Mouse (Mus musculus): ENCODE measurements around the gene Dchs1. TPM values are rescaled to one million over a fixed set of nuclear protein-coding genes. Genes with fewer than 3 reads are reported as not detected.

Dchs1 gene
- polyA plus RNA-seq (2015; fragmentation: Nextera tagmentation; extraction: Ambion mirVana), result 0.73 and 0.74 TPM in 2 replicates

DNA sequence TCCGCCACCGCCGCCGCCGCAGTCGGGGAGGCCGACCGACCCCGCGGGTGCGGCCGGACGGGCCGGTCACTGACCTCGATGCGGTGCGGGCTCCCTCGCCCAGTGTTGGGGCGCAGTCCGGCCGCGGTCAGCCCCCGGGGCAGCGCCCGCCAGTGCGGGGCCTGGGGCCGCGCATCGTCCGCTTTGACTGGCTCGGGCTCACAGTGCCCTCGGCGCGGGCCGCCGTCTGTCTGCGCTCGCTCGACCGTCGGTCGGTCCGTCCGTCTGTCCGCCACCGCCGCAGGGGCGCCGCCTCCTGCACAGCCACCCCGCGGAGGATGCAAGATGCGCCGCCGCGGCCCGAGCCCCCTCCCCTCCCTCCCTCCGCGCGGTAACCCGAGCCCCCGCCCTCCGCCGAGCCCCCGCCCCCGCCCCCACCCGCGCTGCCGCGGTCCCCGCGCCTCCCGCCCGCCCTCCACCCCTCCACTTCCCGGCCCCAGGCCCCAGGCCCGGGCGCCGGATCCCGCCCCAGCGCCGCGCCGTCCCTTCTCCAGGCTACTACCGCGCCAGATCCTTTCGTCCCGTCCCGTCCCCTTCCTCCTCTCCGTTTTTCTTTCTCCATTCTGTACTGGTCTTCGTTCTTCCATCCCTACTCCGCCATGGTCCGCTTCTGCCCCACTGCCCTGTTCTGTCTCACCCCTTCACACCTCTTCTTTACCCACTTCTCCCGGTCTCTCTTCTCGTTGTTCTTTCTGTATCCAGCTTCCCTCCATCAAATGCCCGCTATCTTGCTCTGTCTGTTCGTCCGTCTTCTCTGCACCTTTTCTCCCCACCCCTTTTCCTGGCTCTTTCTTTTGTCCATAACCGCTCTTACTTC is at the start of gene Dchs1:
TSS of gene Dchs1 (minus strand) at position 370 of the 856 bp plus-strand sequence.
- Histone ChIP-seq H3K27ac (no peak within 1 kb of the TSS; the same call in 1 of the 2 replicates), H3K4me1 (replicated peaks) (no peaks in the 10 kb centered on the region), H3K4me2 (peak within 1 kb of the TSS; percentile 52), H3K36me3 (no peaks in the 10 kb centered on the region), H3K9ac (peak within 1 kb of the TSS; percentile 63), H3K9me3 (replicated peaks) (no peaks in the 10 kb centered on the region), H3K4me3 (replicated peaks) (peak within 1 kb of the TSS; percentile 52), H3K27me3 (peaks cover 90% of the 10 kb centered on the region)
- WGBS (ENCODE audit: insufficient replicate concordance), result under 1% methylated on average over 55 of the region's 97 CpGs
- DNase-seq (no peak), ATAC-seq (ENCODE audit: low read depth) (peak; percentile 45)

DNA sequence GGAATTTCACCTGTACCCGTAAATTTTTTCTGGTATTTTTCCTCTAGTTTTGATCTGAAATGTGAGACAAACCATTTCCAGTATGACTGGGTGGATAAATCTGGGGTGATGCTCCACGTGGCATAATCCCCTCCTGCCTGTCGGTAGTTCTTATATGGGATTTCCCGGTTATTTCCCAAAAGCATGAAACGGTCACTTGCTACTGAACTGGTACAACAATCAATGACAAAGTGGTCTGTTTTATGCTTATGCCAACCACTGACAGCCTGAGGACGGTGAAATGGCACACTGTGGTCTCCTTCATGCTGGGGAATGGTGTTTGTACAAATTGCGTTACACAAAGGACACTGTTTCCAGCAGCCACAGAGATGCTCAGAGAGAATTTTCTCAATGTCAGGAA is 36.8 kb upstream of the Dchs1 start:
- WGBS (ENCODE audit: insufficient replicate concordance), result 57% methylated on average over 7 of the region's 7 CpGs
- H3K4me1 ChIP-seq (replicated peaks), result no peaks in the 10 kb centered on the region
- H3K4me3 ChIP-seq (replicated peaks), result no peak overlapping the region
- no peaks in the 10 kb centered on the region for H3K9me3 ChIP-seq (replicated peaks)
- H3K4me2 ChIP-seq, result no peak overlapping the region
- H3K27ac ChIP-seq, result no peak overlapping the region
- H3K27me3 ChIP-seq, result no peaks in the 10 kb centered on the region
- DNase-seq (no peak), ATAC-seq (ENCODE audit: low read depth) (no peak)
- no peak overlapping the region for H3K9ac ChIP-seq
- H3K36me3 ChIP-seq, result no peaks in the 10 kb centered on the region

DNA sequence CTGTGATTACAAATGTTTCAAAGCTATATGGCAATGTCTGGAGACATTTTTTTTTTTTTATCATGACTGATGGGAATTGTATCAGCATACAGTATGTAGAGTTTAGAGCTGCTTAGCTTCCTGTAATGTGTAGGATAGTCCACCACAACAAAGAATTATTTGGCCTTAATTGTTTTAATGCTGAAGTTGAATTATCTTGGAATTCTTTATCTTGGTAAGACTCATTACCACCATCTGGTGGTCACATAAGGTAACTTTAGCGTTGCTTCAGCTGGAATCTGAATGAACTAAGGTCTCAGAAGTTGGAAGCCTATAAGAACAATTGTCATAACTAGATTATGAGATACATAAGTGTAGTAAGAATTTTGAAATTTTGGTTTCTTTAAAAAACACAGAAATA is 31.0 kb upstream of the Dchs1 start:
- Histone ChIP-seq H3K27me3 (no peaks in the 10 kb centered on the region), H3K27ac (no peak overlapping the region), H3K4me3 (replicated peaks) (no peak overlapping the region), H3K9ac (no peak overlapping the region), H3K9me3 (replicated peaks) (no peaks in the 10 kb centered on the region), H3K36me3 (no peaks in the 10 kb centered on the region), H3K4me1 (replicated peaks) (no peaks in the 10 kb centered on the region), H3K4me2 (no peak overlapping the region)
- DNase-seq, result no peak
- no peak for ATAC-seq (ENCODE audit: low read depth)
- 0% methylated on average over 1 of the region's 1 CpGs for WGBS (ENCODE audit: insufficient replicate concordance)

DNA sequence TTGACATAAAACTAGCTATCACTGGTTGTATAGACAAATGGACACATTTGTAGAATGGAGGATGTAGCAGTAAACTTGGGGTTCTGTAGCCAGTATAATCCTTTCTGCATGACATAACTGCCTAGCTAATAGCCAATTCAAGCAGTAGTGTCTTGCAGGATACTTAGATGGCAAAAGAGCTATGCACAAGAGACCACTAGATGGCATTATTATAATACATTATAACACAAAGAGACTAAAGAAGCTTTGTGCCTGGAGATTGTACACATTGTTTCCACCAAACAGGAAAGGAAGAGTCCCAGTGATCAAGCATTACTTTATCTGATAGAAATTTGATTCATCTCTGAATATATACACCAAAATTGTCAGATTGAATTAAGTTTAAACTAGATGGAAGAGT is 29.3 kb upstream of the Dchs1 start:
- Histone ChIP-seq H3K27me3 (no peaks in the 10 kb centered on the region), H3K9me3 (replicated peaks) (no peaks in the 10 kb centered on the region), H3K4me1 (replicated peaks) (peaks cover 3% of the 10 kb centered on the region), H3K9ac (no peak overlapping the region), H3K4me2 (no peak overlapping the region), H3K27ac (no peak overlapping the region), H3K36me3 (no peaks in the 10 kb centered on the region), H3K4me3 (replicated peaks) (no peak overlapping the region)
- DNase-seq (no peak), ATAC-seq (ENCODE audit: low read depth) (no peak)

DNA sequence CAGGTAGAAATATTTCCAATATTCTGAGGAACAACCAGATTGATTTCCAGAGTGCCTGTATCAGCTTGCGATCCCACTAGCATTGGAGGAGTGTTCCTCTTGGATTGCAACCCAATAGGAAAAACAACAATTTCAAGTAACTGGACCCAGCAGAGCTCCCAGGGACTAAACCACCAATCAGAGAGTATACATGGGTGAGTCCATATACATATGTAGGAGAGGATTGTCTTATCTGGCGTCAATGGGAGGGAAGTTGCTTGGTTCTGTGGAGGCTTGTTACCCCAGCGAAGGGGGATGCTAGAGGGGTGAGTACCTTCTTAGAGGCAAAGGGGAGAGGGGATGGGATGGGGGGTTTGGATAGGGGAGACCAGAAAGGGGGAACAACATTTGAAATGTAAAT is 25.9 kb upstream of the Dchs1 start:
- Histone ChIP-seq H3K9ac (no peak overlapping the region), H3K4me1 (replicated peaks) (peaks cover 26% of the 10 kb centered on the region), H3K27ac (no peak overlapping the region), H3K27me3 (no peaks in the 10 kb centered on the region), H3K4me2 (no peak overlapping the region), H3K36me3 (peaks cover 16% of the 10 kb centered on the region), H3K4me3 (replicated peaks) (no peak overlapping the region), H3K9me3 (replicated peaks) (no peaks in the 10 kb centered on the region)
- no peak for ATAC-seq (ENCODE audit: low read depth)
- WGBS (ENCODE audit: insufficient replicate concordance), result 66% methylated on average over 3 of the region's 3 CpGs
- DNase-seq, result no peak

DNA sequence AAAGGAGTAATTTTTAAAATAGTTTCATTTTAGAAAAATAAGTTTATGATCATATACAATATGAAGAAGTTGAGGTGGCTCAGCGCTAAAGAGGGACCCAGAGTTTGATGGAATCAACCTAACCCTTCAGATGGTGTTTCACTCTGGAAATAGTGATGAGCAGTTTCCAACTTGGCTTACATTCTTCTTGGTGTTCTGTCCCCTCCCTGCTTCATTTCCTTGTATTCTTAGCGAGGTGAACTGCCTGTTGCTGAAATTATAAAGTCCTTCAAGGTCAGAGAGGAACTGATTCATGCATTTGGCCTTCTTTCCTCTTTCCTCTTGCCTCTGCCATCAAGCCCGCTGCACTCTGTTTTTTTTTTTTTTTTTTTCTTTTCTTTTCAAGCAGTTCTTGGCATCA is 25.1 kb upstream of the Dchs1 start:
- H3K9ac ChIP-seq, result no peak overlapping the region
- 51% methylated on average over 3 of the region's 3 CpGs for WGBS (ENCODE audit: insufficient replicate concordance)
- no peak for ATAC-seq (ENCODE audit: low read depth)

DNA sequence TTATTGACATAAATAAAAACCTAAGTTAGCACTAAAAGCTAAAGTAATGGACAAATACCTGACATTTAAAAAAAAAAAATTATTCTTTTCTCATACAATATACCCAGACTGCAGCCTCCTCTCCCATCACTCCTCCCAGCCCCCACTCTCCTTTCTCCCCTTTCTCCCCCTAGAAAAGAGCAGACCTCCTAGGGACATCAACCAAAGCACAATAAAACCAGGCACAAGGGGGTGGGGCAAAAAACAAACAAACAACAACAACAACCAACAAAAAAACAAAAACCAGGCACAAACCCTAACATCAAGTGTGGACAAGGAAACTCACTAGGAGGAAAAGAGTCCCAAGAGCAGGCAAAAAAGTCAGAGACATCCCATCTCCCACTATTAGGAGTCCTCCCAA is 24.1 kb upstream of the Dchs1 start:
- DNase-seq (no peak), ATAC-seq (ENCODE audit: low read depth) (no peak)
- H3K36me3 ChIP-seq, result peaks cover 27% of the 10 kb centered on the region
- H3K9ac ChIP-seq, result peak overlapping the region; percentile 33; the same call in 1 of the 2 replicates
- no peak overlapping the region for H3K27ac ChIP-seq
- no peaks in the 10 kb centered on the region for H3K27me3 ChIP-seq
- peak overlapping the region; percentile 51 for H3K4me2 ChIP-seq
- peak overlapping the region; percentile 29 for H3K4me3 ChIP-seq (replicated peaks)
- peaks cover 27% of the 10 kb centered on the region for H3K4me1 ChIP-seq (replicated peaks)
- H3K9me3 ChIP-seq (replicated peaks), result no peaks in the 10 kb centered on the region

More for the DNA sequence above, 25.1 kb upstream of the Dchs1 start:
- Histone ChIP-seq H3K9me3 (replicated peaks) (no peaks in the 10 kb centered on the region), H3K4me1 (replicated peaks) (peaks cover 27% of the 10 kb centered on the region), H3K4me3 (replicated peaks) (no peak overlapping the region), H3K36me3 (peaks cover 23% of the 10 kb centered on the region), H3K27ac (no peak overlapping the region), H3K4me2 (no peak overlapping the region), H3K27me3 (no peaks in the 10 kb centered on the region)
- no peak for DNase-seq

DNA sequence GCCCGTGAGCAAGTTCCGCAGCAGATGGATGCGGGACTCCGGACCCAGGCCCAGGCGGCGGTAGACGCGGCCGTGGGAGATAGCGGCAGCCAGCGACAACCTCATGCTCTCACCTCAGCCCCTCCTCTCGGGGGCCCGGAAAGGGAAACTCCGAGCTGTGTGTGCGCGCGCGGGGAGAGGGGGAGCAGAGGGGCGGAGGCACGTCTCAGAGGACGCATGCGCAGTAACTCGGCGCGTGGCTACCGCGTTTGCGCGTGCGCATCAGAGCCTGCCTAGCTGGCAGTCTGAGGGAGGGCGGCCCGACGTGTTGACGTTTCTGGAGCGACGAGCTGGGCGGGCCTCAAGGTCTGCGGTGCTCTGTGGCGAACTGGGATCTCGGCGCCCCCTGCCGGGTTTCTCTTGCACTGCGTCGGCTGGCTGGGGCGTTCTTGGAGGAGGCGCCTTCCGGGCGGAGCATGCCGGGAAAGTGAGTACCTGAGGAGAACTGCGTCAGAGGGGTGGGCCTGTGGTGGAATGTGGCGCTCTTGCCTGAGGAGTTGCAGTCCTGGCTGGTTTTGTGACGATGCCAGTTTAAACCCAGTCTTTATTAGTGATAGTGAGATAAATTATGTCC is 23.5 kb upstream of the Dchs1 start, which contains the start of gene Mrpl17:
TSS of gene Mrpl17 (minus strand) at position 223 of the 613 bp plus-strand sequence.
- no peaks in the 10 kb centered on the region for H3K9me3 ChIP-seq (replicated peaks)
- H3K27me3 ChIP-seq, result no peaks in the 10 kb centered on the region
- peak within 1 kb of the TSS; percentile 85 for H3K4me2 ChIP-seq
- peak within 1 kb of the TSS; percentile 97 for H3K9ac ChIP-seq
- H3K4me3 ChIP-seq (replicated peaks), result peak within 1 kb of the TSS; percentile 89
- peaks cover 27% of the 10 kb centered on the region for H3K4me1 ChIP-seq (replicated peaks)
- peak within 1 kb of the TSS; percentile 74 for H3K27ac ChIP-seq
- DNase-seq (peak; percentile 100), ATAC-seq (ENCODE audit: low read depth) (peak; percentile 97)
- peaks cover 27% of the 10 kb centered on the region for H3K36me3 ChIP-seq
- WGBS (ENCODE audit: insufficient replicate concordance), result under 1% methylated on average over 48 of the region's 52 CpGs

DNA sequence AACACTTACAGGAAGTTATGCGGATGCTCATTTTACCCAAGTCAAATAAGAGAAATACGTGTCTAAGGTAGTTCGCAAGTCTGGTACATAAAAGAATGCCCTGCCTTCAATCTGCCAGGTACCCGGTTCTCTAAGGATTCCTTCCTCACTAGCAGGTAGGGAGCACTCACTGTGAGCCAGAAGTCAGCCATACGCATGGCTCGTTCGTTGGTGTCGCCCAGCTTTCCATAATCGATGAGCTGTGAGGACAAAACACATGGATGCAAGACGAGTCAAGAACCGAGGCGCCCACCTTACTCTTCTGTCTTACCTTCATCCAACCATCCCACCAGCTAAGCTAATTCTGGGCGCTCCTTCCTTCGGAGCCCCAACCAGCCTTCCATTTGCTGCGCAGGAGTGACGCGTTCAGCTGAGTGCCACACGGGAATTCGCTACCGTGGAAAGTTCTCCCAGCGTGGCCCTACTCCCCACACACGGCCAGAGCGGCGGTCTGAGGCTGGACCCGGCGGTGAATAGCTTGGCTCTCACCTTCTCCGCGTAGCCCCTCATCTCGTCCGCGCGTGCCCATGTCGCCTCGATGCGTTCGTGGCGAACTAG is 22.9 kb upstream of the Dchs1 start:
- Histone ChIP-seq H3K27ac (peak overlapping the region; percentile 74), H3K4me1 (replicated peaks) (peaks cover 27% of the 10 kb centered on the region), H3K36me3 (peaks cover 27% of the 10 kb centered on the region), H3K4me2 (peak overlapping the region; percentile 85), H3K4me3 (replicated peaks) (peak overlapping the region; percentile 89), H3K9me3 (replicated peaks) (no peaks in the 10 kb centered on the region), H3K27me3 (no peaks in the 10 kb centered on the region), H3K9ac (peak overlapping the region; percentile 97)
- WGBS (ENCODE audit: insufficient replicate concordance), result 2% methylated on average over 37 of the region's 37 CpGs
- ATAC-seq (ENCODE audit: low read depth), result no peak
- no peak for DNase-seq

DNA sequence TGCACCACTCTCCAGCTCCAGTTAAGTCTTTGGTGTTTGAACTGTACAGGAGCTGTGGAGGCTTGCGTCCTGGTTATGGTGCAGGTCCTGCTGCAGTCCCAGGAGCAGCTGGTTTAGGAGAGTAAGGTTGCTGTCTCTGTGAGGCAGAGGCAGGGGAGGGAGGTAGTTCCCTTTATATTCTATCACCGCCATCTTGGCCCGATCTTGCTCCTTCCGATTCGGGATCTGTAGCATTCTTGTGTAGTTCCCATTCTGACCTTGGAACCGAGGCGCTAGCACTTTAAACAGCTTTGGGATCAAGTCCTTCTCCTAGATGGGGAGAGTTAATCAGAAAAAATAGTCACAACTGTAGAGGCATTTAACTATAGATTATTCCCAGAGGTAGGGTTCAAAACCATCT is 22.4 kb upstream of the Dchs1 start:
- Histone ChIP-seq H3K36me3 (peaks cover 27% of the 10 kb centered on the region), H3K27me3 (no peaks in the 10 kb centered on the region), H3K9me3 (replicated peaks) (no peaks in the 10 kb centered on the region), H3K4me2 (peak overlapping the region; percentile 85), H3K4me1 (replicated peaks) (peaks cover 27% of the 10 kb centered on the region), H3K4me3 (replicated peaks) (peak overlapping the region; percentile 89), H3K9ac (peak overlapping the region; percentile 97), H3K27ac (peak overlapping the region; percentile 74)
- 48% methylated on average over 7 of the region's 7 CpGs for WGBS (ENCODE audit: insufficient replicate concordance)
- ATAC-seq (ENCODE audit: low read depth) (no peak), DNase-seq (no peak)

DNA sequence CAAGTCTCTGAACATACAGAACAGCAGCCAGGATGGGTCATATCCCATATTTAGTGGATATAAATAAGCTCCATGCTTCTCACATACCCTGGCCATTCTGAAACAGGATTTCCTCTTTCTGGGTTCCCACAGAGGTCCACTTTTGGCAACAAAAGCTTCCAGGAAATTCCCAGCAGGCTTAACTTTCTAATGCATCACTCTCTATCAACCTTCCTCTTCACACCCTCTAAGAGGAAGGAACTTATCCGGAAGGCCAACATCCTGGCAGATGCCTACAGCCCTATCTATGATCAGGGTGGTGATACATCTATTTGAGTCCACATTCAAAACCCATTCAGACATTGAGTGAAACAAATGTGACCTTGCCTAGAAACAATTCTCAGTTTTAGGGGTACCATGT is 20.9 kb upstream of the Dchs1 start:
- Histone ChIP-seq H3K27ac (no peak overlapping the region), H3K36me3 (peaks cover 27% of the 10 kb centered on the region), H3K9me3 (replicated peaks) (no peaks in the 10 kb centered on the region), H3K4me1 (replicated peaks) (peaks cover 27% of the 10 kb centered on the region), H3K27me3 (no peaks in the 10 kb centered on the region), H3K9ac (no peak overlapping the region), H3K4me2 (no peak overlapping the region), H3K4me3 (replicated peaks) (no peak overlapping the region)
- DNase-seq (no peak), ATAC-seq (ENCODE audit: low read depth) (no peak)
- WGBS (ENCODE audit: insufficient replicate concordance), result 51% methylated on average over 1 of the region's 1 CpGs

Measured in liver, embryonic 13.5 days (tissue).